Mouse (Mus musculus): ENCODE data around the gene Khnyn. TPM values are rescaled to one million over a fixed set of nuclear protein-coding genes. Genes with fewer than 3 reads are reported as not detected.

Gene Khnyn
- polyA plus RNA-seq, 1 experiment from 2014 or later, result 19.7 TPM

- H3K27ac ChIP-seq, result no peak overlapping the region
- H3K9me3 ChIP-seq, result no peaks in the 10 kb centered on the region
- no peaks in the 10 kb centered on the region for H3K27me3 ChIP-seq (replicated peaks)
- no peak overlapping the region for H3K4me3 ChIP-seq
- 29% methylated on average over 14 of the region's 14 CpGs for WGBS
- no peak overlapping the region for H3K9ac ChIP-seq
- no peak for ATAC-seq (ENCODE audit: low FRiP score, low read depth)
- H3K36me3 ChIP-seq, result peaks cover 1% of the 10 kb centered on the region; the same call in 1 of the 2 replicates
- peaks cover 10% of the 10 kb centered on the region; the same call in 1 of the 2 replicates for H3K4me1 ChIP-seq
- H3K4me2 ChIP-seq (replicated peaks), result peak overlapping the region; percentile 22; the same call in 1 of the 2 replicates
Measured at GRCm38 (mm10) chr14:55877469-55878315, 7.1 kb upstream of the Khnyn start.

GRCm38 (mm10) chr14:55878316-55878940, 6.3 kb upstream of the Khnyn start:
- WGBS, result 26% methylated on average over 7 of the region's 7 CpGs
- no peaks in the 10 kb centered on the region for H3K27me3 ChIP-seq (replicated peaks)
- no peak overlapping the region for H3K27ac ChIP-seq
- no peaks in the 10 kb centered on the region for H3K36me3 ChIP-seq
- H3K9ac ChIP-seq, result no peak overlapping the region
- ATAC-seq (ENCODE audit: low FRiP score, low read depth), result no peak
- H3K4me2 ChIP-seq (replicated peaks), result no peak overlapping the region
- H3K9me3 ChIP-seq, result no peaks in the 10 kb centered on the region
- no peak overlapping the region for H3K4me3 ChIP-seq
- 0 out of 2 replicates have a peak, but pooled peaks cover 2% of the 10 kb centered on the region for H3K4me1 ChIP-seq

GRCm38 (mm10) chr14:55879623-55880022, 5.1 kb upstream of the Khnyn start:
- no peak overlapping the region for H3K9ac ChIP-seq
- ATAC-seq (ENCODE audit: low FRiP score, low read depth), result no peak
- H3K36me3 ChIP-seq, result no peaks in the 10 kb centered on the region
- peaks cover 9% of the 10 kb centered on the region for H3K4me1 ChIP-seq
- no peaks in the 10 kb centered on the region for H3K27me3 ChIP-seq (replicated peaks)
- 47% methylated on average over 1 of the region's 1 CpGs for WGBS
- H3K4me2 ChIP-seq (replicated peaks), result no peak overlapping the region
- no peaks in the 10 kb centered on the region for H3K9me3 ChIP-seq
- no peak overlapping the region for H3K27ac ChIP-seq
- H3K4me3 ChIP-seq, result no peak overlapping the region

- peaks cover 20% of the 10 kb centered on the region for H3K4me1 ChIP-seq
- no peaks in the 10 kb centered on the region for H3K27me3 ChIP-seq (replicated peaks)
- no peaks in the 10 kb centered on the region for H3K9me3 ChIP-seq
- WGBS, result 87% methylated on average over 8 of the region's 8 CpGs
- no peak overlapping the region for H3K4me2 ChIP-seq (replicated peaks)
- H3K4me3 ChIP-seq, result no peak overlapping the region
- no peak for ATAC-seq (ENCODE audit: low FRiP score, low read depth)
- H3K27ac ChIP-seq, result no peak overlapping the region
- H3K9ac ChIP-seq, result no peak overlapping the region
- H3K36me3 ChIP-seq, result no peaks in the 10 kb centered on the region
Measured at GRCm38 (mm10) chr14:55880982-55881381, 3.8 kb upstream of the Khnyn start.

GRCm38 (mm10) chr14:55882171-55882641, 2.5 kb upstream of the Khnyn start:
- peaks cover 26% of the 10 kb centered on the region for H3K4me1 ChIP-seq
- no peak overlapping the region for H3K27ac ChIP-seq
- peaks cover 8% of the 10 kb centered on the region for H3K36me3 ChIP-seq
- WGBS, result 76% methylated on average over 6 of the region's 6 CpGs
- H3K9ac ChIP-seq, result no peak overlapping the region
- no peak overlapping the region for H3K4me2 ChIP-seq (replicated peaks)
- no peak for ATAC-seq (ENCODE audit: low FRiP score, low read depth)
- no peaks in the 10 kb centered on the region for H3K9me3 ChIP-seq
- no peak overlapping the region for H3K4me3 ChIP-seq
- H3K27me3 ChIP-seq (replicated peaks), result no peaks in the 10 kb centered on the region

- peaks cover 18% of the 10 kb centered on the region for H3K36me3 ChIP-seq
- H3K4me3 ChIP-seq, result no peak overlapping the region
- no peak overlapping the region for H3K27ac ChIP-seq
- H3K9me3 ChIP-seq, result no peaks in the 10 kb centered on the region
- no peaks in the 10 kb centered on the region for H3K27me3 ChIP-seq (replicated peaks)
- WGBS, result 92% methylated on average over 13 of the region's 13 CpGs
- no peak for ATAC-seq (ENCODE audit: low FRiP score, low read depth)
- H3K4me2 ChIP-seq (replicated peaks), result no peak overlapping the region
- no peak overlapping the region for H3K9ac ChIP-seq
- H3K4me1 ChIP-seq, result peaks cover 26% of the 10 kb centered on the region
Measured at GRCm38 (mm10) chr14:55883149-55883661, 1.5 kb upstream of the Khnyn start.

- Histone ChIP-seq H3K9me3 (no peaks in the 10 kb centered on the region), H3K27ac (no peak overlapping the region), H3K4me2 (replicated peaks) (no peak overlapping the region), H3K27me3 (replicated peaks) (no peaks in the 10 kb centered on the region), H3K4me1 (peaks cover 26% of the 10 kb centered on the region), H3K4me3 (0 out of 2 replicates have a peak overlapping the region, but pooled peaks have one; percentile 0), H3K36me3 (peaks cover 23% of the 10 kb centered on the region), H3K9ac (no peak overlapping the region)
- ATAC-seq (ENCODE audit: low FRiP score, low read depth), result no peak
- WGBS, result 89% methylated on average over 12 of the region's 12 CpGs
Measured at GRCm38 (mm10) chr14:55883663-55884062, 1.1 kb upstream of the Khnyn start.

- H3K9me3 ChIP-seq, result no peaks in the 10 kb centered on the region
- peaks cover 28% of the 10 kb centered on the region for H3K36me3 ChIP-seq
- 41% methylated on average over 4 of the region's 4 CpGs for WGBS
- peak within 1 kb of the TSS; percentile 83 for H3K9ac ChIP-seq
- no peaks in the 10 kb centered on the region for H3K27me3 ChIP-seq (replicated peaks)
- H3K27ac ChIP-seq, result peak within 1 kb of the TSS; percentile 60
- peak within 1 kb of the TSS; percentile 81 for H3K4me2 ChIP-seq (replicated peaks)
- peak within 1 kb of the TSS; percentile 73 for H3K4me3 ChIP-seq
- peaks cover 26% of the 10 kb centered on the region for H3K4me1 ChIP-seq
- ATAC-seq (ENCODE audit: low FRiP score, low read depth), result peak; percentile 48
Measured at GRCm38 (mm10) chr14:55884166-55884565, 581 bp upstream of the Khnyn start, which contains the start of gene Cbln3. Gene Cbln3, minus strand, starts transcription at chr14:55884392.

GRCm38 (mm10) chr14:55885114-55885790, 505 bp downstream of the Khnyn start:
- WGBS, result under 1% methylated on average over 24 of the region's 30 CpGs
- no peaks in the 10 kb centered on the region for H3K27me3 ChIP-seq (replicated peaks)
- peaks cover 37% of the 10 kb centered on the region for H3K36me3 ChIP-seq
- peak overlapping the region; percentile 60 for H3K27ac ChIP-seq
- peak overlapping the region; percentile 73 for H3K4me3 ChIP-seq
- H3K4me2 ChIP-seq (replicated peaks), result peak overlapping the region; percentile 81
- no peaks in the 10 kb centered on the region for H3K9me3 ChIP-seq
- peak overlapping the region; percentile 83 for H3K9ac ChIP-seq
- peaks cover 26% of the 10 kb centered on the region for H3K4me1 ChIP-seq
- peak; percentile 73 for ATAC-seq (ENCODE audit: low FRiP score, low read depth)

- peaks cover 26% of the 10 kb centered on the region for H3K4me1 ChIP-seq
- H3K27ac ChIP-seq, result no peak overlapping the region
- peaks cover 38% of the 10 kb centered on the region for H3K36me3 ChIP-seq
- no peak for ATAC-seq (ENCODE audit: low FRiP score, low read depth)
- no peaks in the 10 kb centered on the region for H3K9me3 ChIP-seq
- 10% methylated on average over 16 of the region's 16 CpGs for WGBS
- peak overlapping the region; percentile 81 for H3K4me2 ChIP-seq (replicated peaks)
- peak overlapping the region; percentile 83 for H3K9ac ChIP-seq
- peak overlapping the region; percentile 73 for H3K4me3 ChIP-seq
- H3K27me3 ChIP-seq (replicated peaks), result no peaks in the 10 kb centered on the region
Measured at GRCm38 (mm10) chr14:55885791-55886271, 1.1 kb downstream of the Khnyn start.

GRCm38 (mm10) chr14:55886571-55887382, 2.0 kb downstream of the Khnyn start:
- Histone ChIP-seq H3K27me3 (replicated peaks) (no peaks in the 10 kb centered on the region), H3K9ac (0 out of 2 replicates have a peak overlapping the region, but pooled peaks have one; percentile 13), H3K4me3 (no peak overlapping the region), H3K27ac (no peak overlapping the region), H3K4me2 (replicated peaks) (peak overlapping the region; percentile 81; the same call in 1 of the 2 replicates), H3K9me3 (no peaks in the 10 kb centered on the region), H3K4me1 (peaks cover 26% of the 10 kb centered on the region), H3K36me3 (peaks cover 46% of the 10 kb centered on the region)
- WGBS, result 87% methylated on average over 24 of the region's 24 CpGs
- no peak for ATAC-seq (ENCODE audit: low FRiP score, low read depth)

Data from neural tube, embryonic 12.5 days (tissue).